Comparison of ENCODE assay signal across 15 mouse cellular contexts in genomic region chr8:72777797-72778196, GRCm38 (mm10).
"Had no signal": no experiment of that assay in that cellular context is flagged by ENCODE, and none has a peak within 500 bp of the region (broad histone marks: within the 10 kb centered on the region; RNA-seq: fewer than 3 reads in every experiment).

No protein-coding gene starts in this region.

- H3K4me1 ChIP-seq: midbrain, embryonic 10.5 days; neural tube, embryonic 12.5 days; stomach, embryonic 15.5 days had no signal

- H3K36me3 ChIP-seq: midbrain, embryonic 10.5 days; neural tube, embryonic 12.5 days; stomach, embryonic 15.5 days had no signal

- H3K27ac ChIP-seq: liver, embryonic 14.5 days; midbrain, embryonic 10.5 days; neural tube, embryonic 12.5 days; stomach, embryonic 15.5 days; stomach, postnatal 0 days had no signal

- ATAC-seq: midbrain, embryonic 16.5 days had no signal

- H3K4me2 ChIP-seq: lung, embryonic 14.5 days; neural tube, embryonic 12.5 days; stomach, embryonic 15.5 days had no signal

- H3K27me3 ChIP-seq: neural tube, embryonic 12.5 days; stomach, embryonic 15.5 days had no signal

- H3K9ac ChIP-seq: liver, embryonic 14.5 days; lung, embryonic 14.5 days; neural tube, embryonic 12.5 days; stomach, embryonic 15.5 days had no signal

- DNase-seq: lung, adult 18-20 months; lung, embryonic 14.5 days; lung, postnatal 10 days; lung, postnatal 4 days; midbrain, embryonic 14.5 days; right cerebral cortex, postnatal 14 days; thymus, adult 2 months; thymus, postnatal 25 days; thymus, postnatal 4 days had no signal

- H3K9me3 ChIP-seq: midbrain, embryonic 10.5 days; neural tube, embryonic 12.5 days; stomach, embryonic 15.5 days had no signal

- H3K4me3 ChIP-seq: midbrain, embryonic 10.5 days; neural tube, embryonic 12.5 days; stomach, embryonic 15.5 days had no signal
